Mouse (Mus musculus) adrenal gland (tissue): ENCODE results near the gene Lman1l.

Experiments
- intact Hi-C: fragments of 180-260 bp; cut with DNase I; formaldehyde crosslinking; loops from one replicate; pipeline ENCODE4 v1.15.1; 2025

Gene Lman1l

GRCm38 (mm10) chr9:57589224-57590126, 31.1 kb downstream of the Lman1l start, which contains the start of gene Ulk3:
Ulk3 (plus strand) TSS chr9:57589452.
- intact Hi-C loops: loop anchor here (5.0 kb wide), 2 partner anchors 37 to 47 kb away; partner anchors contain the start of gene Mpi

GRCm38 (mm10) chr9:57584991-57585390, 35.6 kb downstream of the Lman1l start:
- intact Hi-C loops: loop anchor here (5.0 kb wide), 1 partner anchor 43 kb away; no protein-coding TSS in a partner anchor

GRCm38 (mm10) chr9:57577144-57577849, 43.3 kb downstream of the Lman1l start:
- intact Hi-C loops: no loop called here

GRCm38 (mm10) chr9:57575577-57575976, 45.0 kb downstream of the Lman1l start:
- intact Hi-C loops: no loop called here

GRCm38 (mm10) chr9:57574397-57574796, 46.2 kb downstream of the Lman1l start:
- intact Hi-C loops: no loop called here

GRCm38 (mm10) chr9:57568500-57568899, 52.1 kb downstream of the Lman1l start:
- intact Hi-C loops: no loop called here

- intact Hi-C loops: no loop called here
These were observed 53.7 kb downstream of the Lman1l start for GRCm38 (mm10) chr9:57566846-57567245.

GRCm38 (mm10) chr9:57565741-57566221, 54.8 kb downstream of the Lman1l start:
- intact Hi-C loops: no loop called here

- intact Hi-C loops: no loop called here
These were observed 56.0 kb downstream of the Lman1l start for GRCm38 (mm10) chr9:57564609-57565008.

GRCm38 (mm10) chr9:57562896-57563372, 57.6 kb downstream of the Lman1l start:
- intact Hi-C loops: no loop called here

GRCm38 (mm10) chr9:57561711-57562099, 58.9 kb downstream of the Lman1l start:
- intact Hi-C loops: no loop called here

GRCm38 (mm10) chr9:57560861-57561710, 59.5 kb downstream of the Lman1l start, which contains the start of gene Scamp2:
Scamp2 (plus strand) TSS chr9:57560943.
- intact Hi-C loops: no loop called here

GRCm38 (mm10) chr9:57560263-57560662, 60.3 kb downstream of the Lman1l start:
- intact Hi-C loops: no loop called here

GRCm38 (mm10) chr9:57559568-57559967, 61.0 kb downstream of the Lman1l start:
- intact Hi-C loops: no loop called here

- intact Hi-C loops: no loop called here
These were observed 61.9 kb downstream of the Lman1l start for GRCm38 (mm10) chr9:57558625-57559024.

- intact Hi-C loops: no loop called here
These were observed 63.4 kb downstream of the Lman1l start for GRCm38 (mm10) chr9:57557215-57557614.
